Mouse (Mus musculus) embryonic facial prominence, embryonic 10.5 days (tissue): ENCODE data around the gene Prr19. TPM values are rescaled to one million over a fixed set of nuclear protein-coding genes. Genes with fewer than 3 reads are reported as not detected.

Source experiments
- DNase-seq: peaks from one replicate; pipeline ENCODE4 v3.0.0-alpha.2; 2017; ENCODE audit warnings: low spot score
- H3K27ac ChIP-seq: fragments of 300-500 bp; sonication (generic); replicated peaks from 2 replicates; pipeline ENCODE4 v1.5.1; 2016; ENCODE audit warnings: mild to moderate bottlenecking
- H3K27me3 ChIP-seq: fragments of 300-500 bp; sonication (generic); replicated peaks from 2 replicates; pipeline ENCODE4 v1.6.1; 2016; ENCODE audit warnings: low read depth, mild to moderate bottlenecking; ENCODE audit not compliant: poor library complexity, severe bottlenecking
- H3K36me3 ChIP-seq: fragments of 300-500 bp; sonication (generic); replicated peaks from 2 replicates; pipeline ENCODE4 v1.6.1; 2016; ENCODE audit warnings: mild to moderate bottlenecking, moderate library complexity
- H3K4me1 ChIP-seq: fragments of 300-500 bp; sonication (generic); 2 replicates; pipeline ENCODE4 v1.6.1; 2016
- H3K4me3 ChIP-seq: fragments of 300-500 bp; sonication (generic); 2 replicates; pipeline ENCODE4 v1.5.1; 2016; ENCODE audit warnings: mild to moderate bottlenecking, moderate library complexity
- H3K9me3 ChIP-seq: fragments of 300-500 bp; sonication (generic); 2 replicates; pipeline ENCODE4 v1.6.1; 2016; ENCODE audit warnings: mild to moderate bottlenecking
- WGBS: fragments of 180-500 bp; shearing (Covaris S2); methylation state at CpG from one replicate; pipeline ENCODE4 v1.1.7; 2016; 5-methylcytosine and 5-hydroxymethylcytosine counted together
- polyA plus RNA-seq: library from polyadenylated mRNA; unstranded; fragments of >200 nt; fragmentation: Nextera tagmentation; extraction: Ambion mirVana; gene quantifications from 2 replicates; pipeline ENCODE4 v1.2.1, GENCODE M21; 2016

The Prr19 gene
- polyA plus RNA-seq, 1 experiment from 2014 or later = 0.82 TPM

GRCm38 (mm10) chr7:25288721-25289120 lies 12.5 kb upstream of the Prr19 start:
- H3K9me3 ChIP-seq = no peaks in the 10 kb centered on the region; the same call in 1 of the 2 replicates
- peaks cover 94% of the 10 kb centered on the region for H3K36me3 ChIP-seq
- no peak for DNase-seq
- WGBS = 94% methylated on average over 3 of the region's 3 CpGs
- no peak overlapping the region for H3K27ac ChIP-seq
- H3K4me1 ChIP-seq = peaks cover 15% of the 10 kb centered on the region
- H3K4me3 ChIP-seq = peak overlapping the region; percentile 2; the same call in 1 of the 2 replicates
- no peaks in the 10 kb centered on the region for H3K27me3 ChIP-seq

GRCm38 (mm10) chr7:25289925-25290324 lies 11.3 kb upstream of the Prr19 start:
- Histone ChIP-seq H3K4me1 (peaks cover 3% of the 10 kb centered on the region), H3K36me3 (peaks cover 100% of the 10 kb centered on the region), H3K27me3 (no peaks in the 10 kb centered on the region), H3K4me3 (no peak overlapping the region), H3K27ac (no peak overlapping the region), H3K9me3 (no peaks in the 10 kb centered on the region; the same call in 1 of the 2 replicates)
- DNase-seq = no peak
- 97% methylated on average over 3 of the region's 3 CpGs for WGBS

- no peak for DNase-seq
- Histone ChIP-seq H3K4me1 (no peaks in the 10 kb centered on the region), H3K27me3 (no peaks in the 10 kb centered on the region), H3K27ac (no peak overlapping the region), H3K36me3 (peaks cover 100% of the 10 kb centered on the region), H3K9me3 (no peaks in the 10 kb centered on the region; the same call in 1 of the 2 replicates), H3K4me3 (no peak overlapping the region)
- WGBS = 86% methylated on average over 1 of the region's 1 CpGs
Observed at GRCm38 (mm10) chr7:25290463-25290862, 10.7 kb upstream of the Prr19 start.

- Histone ChIP-seq H3K27me3 (no peaks in the 10 kb centered on the region), H3K27ac (no peak overlapping the region), H3K4me1 (peaks cover under 1% of the 10 kb centered on the region; the same call in 1 of the 2 replicates), H3K36me3 (peaks cover 100% of the 10 kb centered on the region), H3K9me3 (no peaks in the 10 kb centered on the region; the same call in 1 of the 2 replicates), H3K4me3 (no peak overlapping the region)
- no peak for DNase-seq
- 90% methylated on average over 2 of the region's 2 CpGs for WGBS
Observed at GRCm38 (mm10) chr7:25290911-25291310, 10.3 kb upstream of the Prr19 start.

GRCm38 (mm10) chr7:25292107-25292506 lies 9.1 kb upstream of the Prr19 start:
- no peaks in the 10 kb centered on the region for H3K27me3 ChIP-seq
- H3K9me3 ChIP-seq = no peaks in the 10 kb centered on the region; the same call in 1 of the 2 replicates
- WGBS = 77% methylated on average over 7 of the region's 7 CpGs
- H3K27ac ChIP-seq = no peak overlapping the region
- H3K36me3 ChIP-seq = peaks cover 92% of the 10 kb centered on the region
- peaks cover 11% of the 10 kb centered on the region for H3K4me1 ChIP-seq
- DNase-seq = no peak
- no peak overlapping the region; the same call in 1 of the 2 replicates for H3K4me3 ChIP-seq

GRCm38 (mm10) chr7:25293191-25293739 lies 7.9 kb upstream of the Prr19 start:
- Histone ChIP-seq H3K27ac (no peak overlapping the region), H3K36me3 (peaks cover 80% of the 10 kb centered on the region), H3K4me3 (peak overlapping the region; percentile 17; the same call in 1 of the 2 replicates), H3K27me3 (no peaks in the 10 kb centered on the region), H3K9me3 (no peaks in the 10 kb centered on the region; the same call in 1 of the 2 replicates), H3K4me1 (peaks cover 15% of the 10 kb centered on the region)
- DNase-seq = no peak
- WGBS = 81% methylated on average over 10 of the region's 10 CpGs

GRCm38 (mm10) chr7:25294495-25294894 lies 6.7 kb upstream of the Prr19 start:
- H3K4me3 ChIP-seq = no peak overlapping the region
- H3K9me3 ChIP-seq = no peaks in the 10 kb centered on the region; the same call in 1 of the 2 replicates
- no peak overlapping the region for H3K27ac ChIP-seq
- peaks cover 68% of the 10 kb centered on the region for H3K36me3 ChIP-seq
- no peak for DNase-seq
- H3K27me3 ChIP-seq = no peaks in the 10 kb centered on the region
- WGBS = 89% methylated on average over 4 of the region's 4 CpGs
- peaks cover 18% of the 10 kb centered on the region for H3K4me1 ChIP-seq

GRCm38 (mm10) chr7:25294960-25295722 lies 6.1 kb upstream of the Prr19 start:
- no peak for DNase-seq
- WGBS = 91% methylated on average over 12 of the region's 12 CpGs
- H3K4me3 ChIP-seq = 0 out of 2 replicates have a peak overlapping the region, but pooled peaks have one; percentile 95
- H3K27me3 ChIP-seq = no peaks in the 10 kb centered on the region
- no peak overlapping the region for H3K27ac ChIP-seq
- no peaks in the 10 kb centered on the region for H3K9me3 ChIP-seq
- peaks cover 18% of the 10 kb centered on the region for H3K4me1 ChIP-seq
- peaks cover 62% of the 10 kb centered on the region for H3K36me3 ChIP-seq

- Histone ChIP-seq H3K4me3 (peak overlapping the region; percentile 95), H3K27me3 (no peaks in the 10 kb centered on the region), H3K36me3 (peaks cover 43% of the 10 kb centered on the region), H3K9me3 (no peaks in the 10 kb centered on the region), H3K4me1 (peaks cover 23% of the 10 kb centered on the region), H3K27ac (peak overlapping the region; percentile 93)
- DNase-seq = peak; percentile 72
- 2% methylated on average over 21 of the region's 21 CpGs for whole genome bisulfite sequencing
Observed at GRCm38 (mm10) chr7:25296945-25297453, 4.2 kb upstream of the Prr19 start.

GRCm38 (mm10) chr7:25297454-25298325 lies 3.5 kb upstream of the Prr19 start, which contains the start of gene Pafah1b3:
Gene Pafah1b3 (minus strand): TSS chr7:25297986.
- under 1% methylated on average over 52 of the region's 52 CpGs for WGBS
- H3K36me3 ChIP-seq = peaks cover 36% of the 10 kb centered on the region
- H3K27me3 ChIP-seq = peaks cover 1% of the 10 kb centered on the region; the same call in 1 of the 2 replicates
- DNase-seq = peak; percentile 93
- peak within 1 kb of the TSS; percentile 93 for H3K27ac ChIP-seq
- peaks cover 23% of the 10 kb centered on the region for H3K4me1 ChIP-seq
- peak within 1 kb of the TSS; percentile 95 for H3K4me3 ChIP-seq
- H3K9me3 ChIP-seq = no peaks in the 10 kb centered on the region

- no peak overlapping the region for H3K27ac ChIP-seq
- 73% methylated on average over 9 of the region's 9 CpGs for WGBS
- DNase-seq = no peak
- peaks cover 24% of the 10 kb centered on the region for H3K4me1 ChIP-seq
- H3K9me3 ChIP-seq = no peaks in the 10 kb centered on the region
- no peak overlapping the region for H3K4me3 ChIP-seq
- H3K36me3 ChIP-seq = no peaks in the 10 kb centered on the region
- peaks cover 47% of the 10 kb centered on the region for H3K27me3 ChIP-seq
Observed at GRCm38 (mm10) chr7:25303003-25303684, 1.9 kb downstream of the Prr19 start.
